Mouse (Mus musculus) gastrocnemius, postnatal 14 days (tissue): ENCODE measurements around the gene Ciao1. TPM values are rescaled to one million over a fixed set of nuclear protein-coding genes. Genes with fewer than 3 reads are reported as not detected.
"Not testable (repeated sequence)": the region's sequence is repeated elsewhere in the genome, so short reads cannot be mapped to it uniquely, and the experiment has no call there.

Source experiments
- DNase-seq: peaks from one replicate; pipeline ENCODE4 v3.0.0; 2021; ENCODE audit warnings: mixed read lengths
- intact Hi-C: fragments of 180-260 bp; cut with DNase I; formaldehyde crosslinking; loops from one replicate; pipeline ENCODE4 v1.15.1; 2025; ENCODE audit warnings: low total_unique reads
- long read RNA-seq, 2 experiments: library from polyadenylated mRNA; stranded (forward); transcript quantifications; one replicate each; pipeline ENCODE4 v2.0.0; 2021
- total RNA-seq, 2 experiments: library from RNA; stranded (reverse); gene quantifications; 2 replicates each; pipeline ENCODE4 v1.2.3; 2021

Gene Ciao1
- 10 to 100 TPM; 44.5 to 47.9 TPM for total RNA-seq
- long read RNA-seq, experiment 1, transcript Ciao1-201 (7 exons, 3,075 nt) = major isoform, 13 of 15 reads
- long read RNA-seq, experiment 1, partial matches to known transcripts = 1 of 15 reads
- long read RNA-seq, experiment 1, other reads (novel, unspliced or antisense) = 1 of 15 reads
- long read RNA-seq, experiment 2, transcript Ciao1-201 (7 exons, 3,075 nt) = major isoform, 17 of 18 reads
- long read RNA-seq, experiment 2, partial matches to known transcripts = 0 of 18 reads
- long read RNA-seq, experiment 2, other reads (novel, unspliced or antisense) = 1 of 18 reads

DNA sequence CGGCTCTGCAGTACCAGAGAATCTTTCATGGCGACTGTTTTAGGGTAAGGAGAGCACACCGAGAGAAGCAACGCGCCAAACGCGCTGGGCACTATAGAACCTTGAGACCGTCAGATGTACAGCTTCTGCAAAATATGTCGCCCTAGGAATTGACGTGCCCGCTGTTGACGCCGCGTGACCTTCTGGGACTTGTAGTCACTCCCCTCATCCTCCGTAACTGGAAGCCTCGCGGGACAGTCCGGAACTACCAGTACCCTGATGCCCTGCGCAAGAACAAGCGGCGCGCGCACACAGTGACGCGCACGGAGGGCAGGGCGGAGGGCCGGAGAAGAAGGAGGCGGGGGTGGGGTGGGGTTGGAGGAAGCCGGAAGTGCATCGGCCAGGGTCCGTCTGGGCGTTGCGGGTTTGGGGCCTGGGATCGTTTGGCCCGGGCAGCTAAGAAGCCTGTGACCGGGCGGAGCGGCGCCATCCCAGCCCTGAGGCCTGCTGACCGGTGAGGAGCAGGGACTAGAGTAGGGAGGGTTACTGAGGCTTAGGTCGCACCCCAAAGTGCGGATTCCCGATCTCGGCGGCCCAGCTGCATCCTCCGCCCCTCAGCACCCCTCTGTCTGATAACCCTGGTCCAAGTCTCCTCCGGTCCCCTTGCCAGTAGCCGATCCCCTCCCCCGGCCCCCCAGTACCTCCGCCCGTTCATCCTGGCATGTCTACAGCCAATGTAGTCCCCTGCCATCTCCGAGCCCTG, at the start of gene Ciao1, which contains the start of gene Tmem127:
Ciao1 (minus strand) TSS at position 225 of the 742 bp plus-strand sequence.
Tmem127 (plus strand) TSS at position 317 of the 742 bp plus-strand sequence.
- peak; percentile 99 for DNase-seq
- intact Hi-C loops = loop anchor here (10.0 kb wide), 1 partner anchor 87 kb away; the partner anchor contains the start of genes Astl and Dusp2

DNA sequence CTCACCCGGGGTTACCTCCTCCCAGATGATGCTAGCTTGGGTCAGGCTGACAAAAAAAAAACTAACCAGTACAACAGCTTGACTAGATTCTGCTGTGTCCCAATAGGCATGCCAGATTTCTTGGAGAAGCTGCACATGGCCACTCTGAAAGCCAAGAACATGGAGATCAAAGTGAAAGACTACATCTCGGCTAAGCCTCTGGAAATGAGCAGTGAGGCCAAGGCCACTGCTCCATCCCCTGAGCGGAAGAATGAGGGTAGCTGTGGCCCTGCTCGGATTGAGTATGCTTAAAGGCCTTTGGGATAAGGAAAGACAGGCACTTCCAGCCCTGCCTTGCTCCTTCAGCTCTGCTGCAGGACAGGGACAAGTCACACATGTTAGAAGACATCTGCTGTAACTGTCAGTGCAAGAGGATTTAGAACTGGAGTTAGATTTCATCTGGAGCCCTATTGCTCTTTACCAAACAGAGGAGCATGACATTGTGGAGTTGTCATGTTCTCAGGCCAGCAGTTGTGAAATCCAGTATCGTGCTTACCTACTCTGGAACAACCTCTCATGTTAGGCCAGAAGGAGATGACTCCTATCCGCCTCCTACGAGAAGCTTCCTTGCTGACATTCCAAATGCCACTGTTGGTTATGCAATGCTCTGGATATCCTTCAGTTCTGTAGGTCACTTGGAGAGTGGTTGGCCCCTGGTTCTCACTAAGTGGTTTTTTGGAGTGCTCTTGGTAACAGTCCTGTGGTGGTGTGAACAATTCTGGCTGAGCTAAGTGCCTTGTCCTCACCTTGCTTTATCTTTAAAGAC, 49.6 kb upstream of the Ciao1 start:
- intact Hi-C loops = no loop called here
- no peak for DNase-seq

DNA sequence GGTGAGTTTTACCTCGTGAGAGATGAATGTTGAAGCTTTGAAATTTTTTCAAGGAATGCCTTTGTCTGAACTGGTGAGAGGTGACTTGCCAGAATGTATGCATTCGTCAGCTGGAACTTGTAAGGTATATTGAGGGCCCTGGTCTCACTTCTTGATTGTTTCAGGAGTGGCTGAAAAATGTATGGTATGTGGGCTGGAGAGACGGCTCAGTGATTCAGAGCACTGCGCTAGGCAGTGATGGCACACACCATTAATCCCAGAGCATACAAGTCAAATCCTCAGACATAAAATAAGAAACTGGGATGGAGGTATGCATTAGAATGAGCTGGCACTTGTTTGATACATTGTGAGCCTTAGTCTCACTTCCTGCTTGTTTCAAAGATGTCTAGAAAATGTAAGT, 44.6 kb upstream of the Ciao1 start:
- no peak for DNase-seq
- intact Hi-C loops = no loop called here

DNA sequence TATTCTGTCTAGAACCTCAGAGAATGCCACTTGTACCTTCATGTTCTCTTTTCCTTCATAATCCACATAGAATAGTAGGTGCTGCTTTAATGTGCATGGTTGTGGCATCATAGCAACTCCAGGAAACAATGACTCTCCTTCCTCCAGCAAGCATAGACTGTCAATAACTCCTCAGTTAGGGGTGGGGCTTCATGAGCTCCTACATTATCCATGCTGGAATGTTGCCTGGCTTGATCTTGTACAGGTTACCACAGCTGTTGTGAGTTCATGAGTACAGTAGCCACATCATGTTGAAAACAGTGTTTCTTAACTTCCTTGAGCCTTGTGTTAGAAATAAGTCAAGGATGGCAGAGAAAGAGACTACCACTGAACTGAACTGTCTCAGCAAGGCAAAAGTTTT, 30.5 kb upstream of the Ciao1 start:
- intact Hi-C loops = no loop called here
- no peak for DNase-seq

DNA sequence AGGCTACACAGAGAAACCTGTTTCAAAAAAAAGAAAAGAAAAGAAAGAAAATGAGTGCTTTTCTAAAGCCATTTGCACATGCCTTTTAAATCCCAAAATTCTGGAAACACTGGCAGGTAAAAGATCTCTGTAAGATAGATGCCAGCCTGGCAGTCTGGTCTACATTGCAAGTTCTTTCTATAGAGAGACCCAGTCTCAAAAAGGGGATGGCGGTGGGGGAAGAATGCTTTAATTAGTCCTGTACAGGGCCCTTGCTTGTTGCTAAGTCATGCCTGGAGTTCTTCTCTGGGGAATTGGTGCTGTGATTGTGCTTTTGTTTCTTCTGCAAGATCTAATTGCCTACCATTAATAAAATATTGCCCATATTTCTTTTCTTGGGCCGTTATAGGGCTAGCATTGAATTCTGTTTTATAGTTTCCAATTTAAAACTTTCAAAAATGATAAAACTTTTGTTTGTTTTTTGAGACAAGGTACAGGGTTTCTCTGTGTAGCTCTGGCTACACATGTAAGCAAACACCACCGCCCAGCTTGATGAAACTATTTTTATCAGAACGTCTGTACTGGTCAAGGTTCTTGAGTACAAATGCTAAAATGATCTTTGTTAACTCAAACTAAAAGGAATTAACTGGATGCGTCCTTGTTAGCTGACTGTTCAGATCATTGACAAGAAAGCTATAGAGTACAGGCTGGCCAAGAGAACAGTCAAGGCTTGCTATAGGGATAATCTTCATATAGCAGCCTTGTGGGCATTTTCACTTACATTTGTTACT, 28.1 kb upstream of the Ciao1 start:
- DNase-seq = no peak
- intact Hi-C loops = no loop called here

DNA sequence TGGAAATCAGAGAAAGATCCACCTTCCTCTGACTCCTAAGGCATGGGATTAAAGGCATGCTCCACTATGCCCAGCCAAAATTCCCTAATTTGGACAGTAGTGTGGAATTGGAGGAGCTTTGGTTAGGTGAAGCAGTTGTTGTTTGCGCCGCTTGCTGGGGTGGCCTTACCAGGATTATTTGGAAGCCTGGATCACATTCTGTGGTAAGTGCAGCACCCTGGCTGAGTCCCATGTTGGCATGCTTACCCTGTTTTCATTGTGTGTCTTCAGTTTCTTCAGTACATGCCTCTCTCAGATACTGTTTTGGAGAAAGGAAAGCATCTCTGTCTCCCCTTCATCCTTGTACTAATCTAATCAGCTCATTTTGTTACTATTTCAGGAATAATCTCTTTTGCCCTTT, 27.0 kb upstream of the Ciao1 start:
- intact Hi-C loops = no loop called here

DNA sequence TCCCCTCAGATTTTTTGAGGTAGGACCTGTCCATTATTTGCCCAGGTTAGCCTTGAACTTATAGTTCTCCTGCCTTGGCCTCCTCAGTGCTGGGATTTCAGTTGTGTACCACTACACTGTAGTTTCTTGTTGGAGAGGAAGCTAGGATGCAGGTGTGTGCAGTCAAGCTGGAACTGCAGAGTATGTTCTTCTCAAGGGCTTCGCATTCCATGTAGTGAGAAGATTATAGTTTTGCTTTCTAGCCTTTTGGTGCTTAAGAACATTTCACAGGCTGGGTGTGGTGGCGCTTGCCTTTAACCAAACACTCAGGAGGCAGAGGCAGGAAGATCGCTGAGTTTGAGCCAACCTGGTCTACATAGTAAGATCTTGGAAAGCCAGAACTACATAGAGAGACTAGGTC, 25.2 kb upstream of the Ciao1 start:
- DNase-seq = no peak
- intact Hi-C loops = no loop called here

More for the DNA sequence above, 27.0 kb upstream of the Ciao1 start:
- peak; percentile 44 for DNase-seq

DNA sequence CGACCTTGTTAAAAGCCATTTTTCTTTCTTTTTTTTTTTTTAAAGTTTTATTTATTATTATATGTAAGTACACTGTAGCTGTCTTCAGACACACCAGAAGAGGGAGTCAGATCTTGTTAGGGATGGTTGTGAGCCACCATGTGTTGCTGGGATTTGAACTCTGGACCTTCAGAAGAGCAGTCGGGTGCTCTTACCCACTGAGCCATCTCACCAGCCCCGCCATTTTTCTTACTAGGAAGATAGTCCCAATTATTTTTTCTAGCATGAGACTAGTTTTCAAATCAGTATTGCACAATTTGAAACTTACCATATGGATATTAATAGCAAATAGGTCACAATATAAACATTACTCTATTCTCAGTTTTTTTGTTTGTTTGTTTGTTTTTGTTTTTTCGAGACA, 24.4 kb upstream of the Ciao1 start:
- DNase-seq, intact Hi-C loops: not testable (repeated sequence)

DNA sequence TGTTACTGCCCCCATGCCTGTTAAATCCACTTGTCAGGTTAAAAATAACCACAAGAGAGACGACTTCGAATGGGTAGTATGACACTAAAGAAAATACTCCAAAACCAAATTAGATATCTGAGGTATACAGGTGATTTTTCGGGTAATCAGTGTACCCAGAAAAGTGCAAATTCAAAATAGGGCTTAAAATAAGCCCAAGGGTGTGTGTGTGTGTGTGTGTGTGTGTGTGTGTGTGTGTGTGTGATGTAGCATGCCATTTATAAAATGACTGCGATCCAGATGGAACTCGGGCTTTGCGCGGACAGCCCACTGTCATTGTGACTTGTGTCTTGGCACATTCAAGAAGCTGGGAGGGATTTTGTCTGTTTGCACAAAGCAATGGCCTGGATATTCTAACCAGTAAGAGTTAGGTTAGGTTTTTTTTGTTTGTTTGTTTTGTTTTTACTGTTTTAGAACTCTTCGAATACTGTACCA, 23.5 kb upstream of the Ciao1 start:
- DNase-seq = no peak

DNA sequence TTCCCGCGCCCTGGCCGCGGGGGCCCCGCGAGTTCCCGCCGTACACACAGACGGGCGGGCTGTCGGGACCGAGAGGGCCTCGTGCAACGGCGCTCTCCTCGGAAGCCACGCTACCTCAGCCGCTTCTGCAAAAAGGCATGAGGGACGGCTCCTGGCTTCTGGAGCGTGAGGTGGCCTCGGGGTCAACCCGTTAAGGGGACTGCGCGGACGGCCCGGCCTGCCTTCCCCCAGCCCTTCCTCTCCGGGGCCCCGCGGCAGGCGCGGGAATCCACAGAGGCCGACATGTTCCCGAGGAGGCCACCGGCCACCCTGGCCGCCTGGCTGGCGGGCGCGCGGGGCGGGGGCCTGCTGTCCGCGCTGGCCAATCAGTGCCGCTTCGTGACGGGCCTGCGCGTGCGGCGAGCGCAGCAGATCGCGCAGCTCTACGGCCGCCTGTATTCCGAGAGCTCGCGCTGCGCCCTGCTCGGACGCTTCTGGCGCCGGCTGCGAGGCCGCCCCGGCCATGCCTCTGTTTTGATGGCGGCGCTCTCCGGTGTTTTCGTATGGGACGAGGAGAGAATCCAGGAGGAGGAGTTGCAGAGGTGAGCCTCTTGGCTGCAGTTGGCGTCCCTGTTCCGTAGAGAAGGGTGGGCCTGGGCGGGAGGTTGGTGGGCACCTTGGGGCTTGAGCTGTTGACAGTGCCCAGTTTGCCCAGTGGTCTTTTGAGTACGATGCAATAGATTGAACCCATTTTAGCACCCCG, 22.9 kb upstream of the Ciao1 start:
- DNase-seq = peak; percentile 89
- intact Hi-C loops = no loop called here

More for the DNA sequence above, 23.5 kb upstream of the Ciao1 start:
- intact Hi-C loops = no loop called here

DNA sequence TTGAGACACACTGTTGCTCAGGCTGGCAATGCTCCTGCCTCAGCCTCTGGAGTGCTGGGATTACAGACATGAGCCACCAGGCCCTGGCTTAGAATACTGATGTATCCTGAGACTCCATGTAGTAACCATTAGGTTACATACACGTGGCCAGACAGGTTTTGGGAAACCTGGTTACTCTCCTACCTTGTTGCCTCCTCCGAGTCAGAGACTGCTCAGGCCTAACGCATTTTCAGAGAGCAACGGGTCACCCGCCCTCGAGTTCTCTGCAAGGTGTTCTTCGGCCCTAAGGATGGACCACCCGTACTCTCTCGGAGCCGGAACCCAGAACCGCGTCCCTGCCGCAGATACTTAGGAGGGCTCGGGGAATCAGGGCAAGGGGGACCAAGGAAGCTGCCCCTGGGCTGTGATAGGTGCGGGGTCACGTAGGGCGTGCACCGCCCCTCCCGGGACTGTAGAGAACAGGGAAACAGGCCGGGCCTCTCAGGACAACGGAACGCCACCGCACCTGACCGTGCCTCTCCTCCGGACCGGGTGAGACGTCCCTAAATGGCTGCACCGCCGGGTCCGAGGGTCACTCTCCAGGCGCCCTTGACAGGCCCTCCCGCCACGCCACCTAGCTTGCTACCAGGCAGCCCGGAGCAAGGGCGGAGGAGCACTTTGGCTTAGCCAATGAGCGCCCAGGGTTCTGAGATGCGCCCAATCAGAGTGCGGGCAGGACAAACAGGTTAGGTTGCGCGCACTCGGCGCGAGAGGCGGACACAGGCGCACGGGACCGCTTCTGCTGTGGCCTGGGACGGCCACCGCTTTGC, 22.1 kb upstream of the Ciao1 start, which contains the start of gene Stard7:
Stard7 (plus strand) TSS at position 728 of the 809 bp plus-strand sequence.
- intact Hi-C loops = no loop called here

DNA sequence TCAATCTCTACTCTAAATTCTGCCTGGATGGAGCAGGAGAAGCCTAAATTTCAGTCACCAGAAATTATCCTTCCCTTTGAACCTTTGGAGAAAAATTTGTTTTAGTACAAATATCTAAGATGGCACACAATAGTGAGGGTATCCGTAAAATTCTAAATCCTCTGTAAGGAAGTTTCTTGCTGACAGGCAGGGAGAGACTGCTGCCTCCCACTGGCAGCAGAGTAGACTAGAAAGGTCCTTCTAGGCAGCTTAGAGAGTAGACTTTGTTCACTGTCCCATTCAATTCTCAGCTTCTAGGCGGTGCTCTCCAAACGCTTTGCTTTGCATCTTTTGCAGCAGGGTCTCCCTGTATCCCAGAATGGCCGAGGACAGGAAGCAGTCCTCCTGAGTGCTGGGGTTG, 20.2 kb upstream of the Ciao1 start:
- intact Hi-C loops = no loop called here
- no peak for DNase-seq

More for the DNA sequence above, 22.1 kb upstream of the Ciao1 start, which contains the start of gene Stard7:
- peak; percentile 96 for DNase-seq

DNA sequence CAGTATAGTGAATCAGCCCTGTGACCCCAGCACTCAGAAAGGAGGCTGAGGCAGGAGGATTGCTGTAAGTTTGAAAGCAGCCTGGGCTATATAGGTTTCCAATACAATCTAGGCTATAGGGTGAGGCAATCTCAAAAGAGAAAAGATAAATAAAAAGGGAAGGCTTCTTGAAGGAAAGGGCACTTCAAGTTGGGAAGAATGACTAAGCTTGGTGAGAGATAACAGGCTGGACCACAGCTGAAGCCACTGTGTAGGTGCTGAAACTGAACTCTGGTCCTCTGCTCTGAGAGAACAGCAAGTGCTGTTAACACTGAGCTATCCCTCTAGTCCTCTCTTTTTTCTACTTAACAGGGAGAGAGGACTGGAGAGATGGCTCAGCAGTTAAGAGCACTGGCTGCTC, 14.9 kb upstream of the Ciao1 start:
- no peak for DNase-seq
- intact Hi-C loops = no loop called here

DNA sequence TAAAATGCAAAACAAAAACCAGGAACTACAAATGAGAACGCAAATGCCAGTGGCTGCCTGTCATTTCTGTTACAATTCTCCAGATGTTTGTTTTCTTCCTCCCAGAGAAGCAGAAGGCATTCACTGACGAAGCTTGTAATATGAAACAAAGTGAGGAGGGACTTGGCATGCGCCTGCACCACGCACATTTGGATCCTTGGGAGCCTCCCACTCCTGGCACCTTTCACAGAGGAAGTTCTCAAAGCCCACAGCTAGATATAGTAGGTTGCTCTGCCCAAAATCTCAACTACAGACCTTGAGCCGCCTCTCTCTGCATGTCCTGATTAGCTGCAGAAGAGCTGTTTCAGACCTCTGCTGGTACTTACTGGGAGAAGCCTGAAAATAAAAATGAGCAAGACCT, 11.7 kb upstream of the Ciao1 start:
- intact Hi-C loops = no loop called here
- no peak for DNase-seq

DNA sequence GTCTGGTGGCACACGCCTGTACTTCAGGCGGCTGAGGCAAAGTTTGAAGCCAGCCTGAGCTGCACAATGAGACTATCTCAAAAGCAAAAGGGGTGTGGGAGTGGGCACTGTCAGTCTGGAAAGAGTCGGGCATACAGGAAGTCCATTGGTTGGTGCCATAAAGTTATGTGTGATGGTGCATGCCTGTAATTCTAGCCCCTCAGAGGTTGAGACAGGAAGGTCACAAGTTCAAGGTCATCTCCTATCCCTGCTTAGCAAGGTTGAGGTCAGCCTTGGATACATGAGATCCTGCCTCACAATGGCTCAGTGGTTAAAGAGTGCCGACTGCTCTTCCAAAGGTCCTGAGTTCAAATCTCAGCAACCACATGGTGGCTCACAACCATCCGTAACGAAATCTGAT, 7.7 kb upstream of the Ciao1 start:
- intact Hi-C loops = no loop called here

DNA sequence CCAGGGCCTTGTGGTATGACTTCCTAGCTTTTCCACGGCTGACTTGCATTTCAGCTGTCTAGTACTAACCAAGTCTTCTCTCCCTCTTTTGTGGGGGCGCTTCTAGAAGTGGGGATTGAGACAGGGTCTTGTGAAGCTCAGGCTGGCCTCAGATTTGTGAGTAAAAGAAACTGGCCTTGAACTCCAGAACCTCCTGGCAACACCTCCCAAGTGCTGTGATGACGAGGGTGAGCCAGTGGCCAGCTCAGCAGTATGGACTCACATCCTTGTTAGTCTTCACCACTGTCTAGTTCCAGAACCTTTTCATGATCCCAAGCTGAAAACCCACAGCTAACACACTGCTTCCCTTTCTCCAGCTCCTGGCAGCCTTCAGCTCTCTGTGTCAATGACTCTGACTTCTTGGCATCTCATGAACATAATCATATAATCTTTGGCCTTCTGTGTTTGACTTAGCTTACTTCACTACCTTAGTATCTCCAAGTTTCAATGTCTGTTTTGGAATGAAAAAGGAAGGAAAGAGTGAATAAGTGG, 7.1 kb upstream of the Ciao1 start:
- intact Hi-C loops = no loop called here
- DNase-seq = no peak

More for the DNA sequence above, 7.7 kb upstream of the Ciao1 start:
- DNase-seq = no peak

DNA sequence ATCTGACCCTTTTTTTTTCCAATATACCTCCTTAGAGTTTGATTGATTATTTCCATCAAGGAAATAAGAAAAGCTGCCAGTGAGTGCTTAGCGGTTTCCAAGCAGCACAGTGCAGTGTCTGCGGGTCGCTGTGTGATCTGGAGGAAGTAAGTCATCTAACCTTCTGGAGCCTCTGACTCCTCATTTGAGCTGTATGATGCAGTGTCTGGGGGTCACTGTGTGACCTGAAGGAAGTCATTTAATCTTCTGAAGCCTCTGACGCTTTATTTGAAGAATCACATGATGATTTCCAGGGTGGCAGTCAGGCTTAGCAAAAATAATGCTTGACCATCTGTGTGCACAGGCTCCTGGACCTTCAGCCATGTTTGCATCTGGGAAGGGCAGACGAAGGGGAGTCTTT, 5.2 kb upstream of the Ciao1 start:
- no peak for DNase-seq
- intact Hi-C loops = no loop called here
